Mouse (Mus musculus) liver, adult (tissue): ENCODE measurements around the gene Olfr1414.

Experiments used
- GATA4 ChIP-seq: IDR thresholded peaks from 2 replicates; pipeline ENCODE4 v1.6.1; 2014; ENCODE audit warnings: mild to moderate bottlenecking, low read length; ENCODE audit not compliant: insufficient replicate concordance

The Olfr1414 gene

GRCm38 (mm10) chr1:92518561-92518960 is at the start of gene Olfr1414:
TSS of gene Olfr1414 (minus strand) at chr1:92518661.
- TF ChIP-seq GATA4 = no peak

GRCm38 (mm10) chr1:92545929-92546328 is 27.5 kb upstream of the Olfr1414 start:
- TF ChIP-seq GATA4 = no peak

GRCm38 (mm10) chr1:92539071-92539470 is 20.6 kb upstream of the Olfr1414 start:
- TF ChIP-seq GATA4 = no peak

- no peak for TF ChIP-seq GATA4
Observed at GRCm38 (mm10) chr1:92536972-92537371, 18.5 kb upstream of the Olfr1414 start.

- TF ChIP-seq GATA4 = no peak
Observed at GRCm38 (mm10) chr1:92523764-92524163, 5.3 kb upstream of the Olfr1414 start.

- TF ChIP-seq GATA4 = no peak
Observed at GRCm38 (mm10) chr1:92521376-92521775, 2.9 kb upstream of the Olfr1414 start.

- TF ChIP-seq GATA4 = no peak
Observed at GRCm38 (mm10) chr1:92519046-92519445, 585 bp upstream of the Olfr1414 start.

GRCm38 (mm10) chr1:92515390-92515789 is 3.1 kb downstream of the Olfr1414 start:
- TF ChIP-seq GATA4 = no peak

GRCm38 (mm10) chr1:92496001-92496400 is 22.5 kb downstream of the Olfr1414 start, which contains the start of gene Olfr1415:
TSS of gene Olfr1415 (minus strand) at chr1:92496101.
- no peak for TF ChIP-seq GATA4

- TF ChIP-seq GATA4 = no peak
Observed at GRCm38 (mm10) chr1:92485013-92485412, 33.4 kb downstream of the Olfr1414 start, which contains the start of gene Olfr1416. TSS of gene Olfr1416 (minus strand) at chr1:92485113.

- no peak for TF ChIP-seq GATA4
Observed at GRCm38 (mm10) chr1:92474066-92474578, 44.3 kb downstream of the Olfr1414 start.

- no peak for TF ChIP-seq GATA4
Observed at GRCm38 (mm10) chr1:92473165-92474041, 45.1 kb downstream of the Olfr1414 start, which contains the start of gene Ndufa10. TSS of gene Ndufa10 (minus strand) at chr1:92473860.

- no peak for TF ChIP-seq GATA4
Observed at GRCm38 (mm10) chr1:92468891-92469290, 49.6 kb downstream of the Olfr1414 start.

- TF ChIP-seq GATA4 = no peak
Observed at GRCm38 (mm10) chr1:92458416-92458815, 60.0 kb downstream of the Olfr1414 start.

GRCm38 (mm10) chr1:92457758-92458157 is 60.7 kb downstream of the Olfr1414 start:
- TF ChIP-seq GATA4 = no peak
